Mouse (Mus musculus): ENCODE results near the gene Mup14. TPM values are rescaled to one million over a fixed set of nuclear protein-coding genes. Genes with fewer than 3 reads are reported as not detected.
"Not testable (repeated sequence)": the region's sequence is repeated elsewhere in the genome, so short reads cannot be mapped to it uniquely, and the experiment has no call there.

Gene Mup14
- not detected in 2 replicates for polyA plus RNA-seq (2011; ENCODE audit: insufficient read length, low read depth, missing spikeins)

GRCm38 (mm10) chr4:61303900-61304299 lies at the start of gene Mup14:
Gene Mup14 (minus strand): TSS chr4:61304000.
- not testable (repeated sequence) for H3K4me3 ChIP-seq (ENCODE audit: insufficient read depth, low read length); H3K4me1 ChIP-seq (ENCODE audit: control insufficient read depth, insufficient read depth, low read length); H3K27ac ChIP-seq (ENCODE audit: insufficient read depth, low read length)

DNA sequence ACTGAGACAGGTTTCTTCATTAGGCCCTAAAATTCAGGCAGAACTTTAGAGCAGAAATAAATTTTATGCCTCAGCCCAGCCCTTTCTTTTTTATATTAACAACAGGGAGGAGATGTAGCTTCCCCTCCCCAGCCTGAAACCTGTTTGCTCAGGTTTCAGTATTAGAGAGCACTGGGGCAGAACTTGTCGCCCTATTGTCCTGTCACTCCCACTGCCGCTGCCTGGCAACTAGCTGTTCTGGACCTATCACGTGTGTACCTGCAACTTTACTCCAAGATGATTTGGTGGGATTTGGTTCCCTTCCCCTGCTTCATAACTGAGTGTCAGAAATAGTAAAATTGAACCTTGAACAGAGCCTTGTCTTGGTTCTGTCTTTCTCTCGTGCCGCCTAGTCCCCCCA lies 34.3 kb upstream of the Mup14 start:
- not testable (repeated sequence) for H3K4me1 ChIP-seq (ENCODE audit: control insufficient read depth, insufficient read depth, low read length); H3K27ac ChIP-seq (ENCODE audit: insufficient read depth, low read length); H3K4me3 ChIP-seq (ENCODE audit: insufficient read depth, low read length)

Other genes starting within 250 kb of the Mup14 start
- gene Mup13, start 75.7 kb downstream of the Mup14 start, polyA plus RNA-seq (2011; ENCODE audit: insufficient read length, low read depth, missing spikeins): not detected in 2 replicates
- gene Mup15, start 135.7 kb upstream of the Mup14 start, polyA plus RNA-seq (2011; ENCODE audit: insufficient read length, low read depth, missing spikeins): not detected in 2 replicates
- gene Mup16, start 215.5 kb upstream of the Mup14 start, polyA plus RNA-seq (2011; ENCODE audit: insufficient read length, low read depth, missing spikeins): not detected in 2 replicates

All from embryonic fibroblast, embryonic 13.5 days (primary cell).